Mouse (Mus musculus): Measurements from ENCODE around the gene Olfr323.

GRCm38 (mm10) chr11:58588620-58589250 lies 41.6 kb downstream of the Olfr323 start:
- no peak for TF ChIP-seq CTCF (conservative IDR thresholded peaks at IDR 0.05 in 1 of 2, IDR thresholded peaks at IDR 0.05 in 1 of 2; ENCODE audit: low read depth in 2 of 2, low read length in 2 of 2)
- no peak for TF ChIP-seq TCF12 (IDR thresholded peaks at IDR 0.05; ENCODE audit: low read depth, low read length)
- TF ChIP-seq POLR2AphosphoS2 (IDR thresholded peaks at IDR 0.05; ENCODE audit: low read depth, low read length) = no peak
- TF ChIP-seq POLR2A (IDR thresholded peaks at IDR 0.05; ENCODE audit: low read depth, low read length) = no peak
- no peak for TF ChIP-seq USF1 (IDR thresholded peaks at IDR 0.05; ENCODE audit: low read depth, low read length)
- TF ChIP-seq JUND (conservative IDR thresholded peaks at IDR 0.05; ENCODE audit: low read depth, low read length) = no peak
- no peak for TF ChIP-seq USF2 (conservative IDR thresholded peaks at IDR 0.05; ENCODE audit: low read depth, low read length)
- TF ChIP-seq EP300 (IDR thresholded peaks at IDR 0.05; ENCODE audit: low read length) = no peak
- TF ChIP-seq KAT2A (IDR thresholded peaks at IDR 0.05; ENCODE audit: insufficient replicate concordance, low read length) = no peak
- no peak for TF ChIP-seq SIN3A (IDR thresholded peaks at IDR 0.05; ENCODE audit: low read length)
- TF ChIP-seq E2F4 (IDR thresholded peaks at IDR 0.05; ENCODE audit: insufficient replicate concordance, low read depth, low read length) = no peak
- TF ChIP-seq ZC3H11A (IDR thresholded peaks at IDR 0.05; ENCODE audit: low read depth, low read length) = no peak
- TF ChIP-seq MEF2A (IDR thresholded peaks at IDR 0.05; ENCODE audit: borderline replicate concordance, low read depth, low read length) = no peak

Data from CH12.LX (cell line).